Mouse (Mus musculus): ENCODE data around the gene Ankrd55.
A peak's percentile ranks its signal among the peaks of the same experiment; 100 is the strongest.
"Not testable (repeated sequence)": the region's sequence is repeated elsewhere in the genome, so short reads cannot be mapped to it uniquely, and the experiment has no call there.

Ankrd55 gene

GRCm38 (mm10) chr13:112293092-112293491, 4.8 kb downstream of the Ankrd55 start:
- no peak for DNase-seq (ENCODE audit: low read depth)

GRCm38 (mm10) chr13:112294446-112294845, 6.2 kb downstream of the Ankrd55 start:
- DNase-seq (ENCODE audit: low read depth) = no peak

GRCm38 (mm10) chr13:112297781-112298180, 9.5 kb downstream of the Ankrd55 start:
- no peak for DNase-seq (ENCODE audit: low read depth)

GRCm38 (mm10) chr13:112303429-112303828, 15.2 kb downstream of the Ankrd55 start:
- no peak for DNase-seq (ENCODE audit: low read depth)

GRCm38 (mm10) chr13:112308672-112309071, 20.4 kb downstream of the Ankrd55 start:
- no peak for DNase-seq (ENCODE audit: low read depth)

- not testable (repeated sequence) for DNase-seq (ENCODE audit: low read depth)
These were observed 23.4 kb downstream of the Ankrd55 start for GRCm38 (mm10) chr13:112311611-112312010.

GRCm38 (mm10) chr13:112315442-112315841, 27.2 kb downstream of the Ankrd55 start:
- no peak for DNase-seq (ENCODE audit: low read depth)

GRCm38 (mm10) chr13:112316622-112317482, 28.6 kb downstream of the Ankrd55 start:
- no peak for DNase-seq (ENCODE audit: low read depth)

GRCm38 (mm10) chr13:112318124-112318523, 29.9 kb downstream of the Ankrd55 start:
- no peak for DNase-seq (ENCODE audit: low read depth)

GRCm38 (mm10) chr13:112323591-112324266, 35.5 kb downstream of the Ankrd55 start:
- no peak for DNase-seq (ENCODE audit: low read depth)

GRCm38 (mm10) chr13:112325126-112325525, 36.9 kb downstream of the Ankrd55 start:
- peak; percentile 75 for DNase-seq (ENCODE audit: low read depth)

GRCm38 (mm10) chr13:112326403-112326802, 38.2 kb downstream of the Ankrd55 start:
- no peak for DNase-seq (ENCODE audit: low read depth)

- no peak for DNase-seq (ENCODE audit: low read depth)
These were observed 38.7 kb downstream of the Ankrd55 start for GRCm38 (mm10) chr13:112326977-112327376.

- no peak for DNase-seq (ENCODE audit: low read depth)
These were observed 39.3 kb downstream of the Ankrd55 start for GRCm38 (mm10) chr13:112327511-112327910.

GRCm38 (mm10) chr13:112330257-112330656, 42.0 kb downstream of the Ankrd55 start:
- no peak for DNase-seq (ENCODE audit: low read depth)

GRCm38 (mm10) chr13:112330919-112331681, 42.8 kb downstream of the Ankrd55 start:
- peak; percentile 69 for DNase-seq (ENCODE audit: low read depth)

- DNase-seq (ENCODE audit: low read depth) = no peak
These were observed 43.4 kb downstream of the Ankrd55 start for GRCm38 (mm10) chr13:112331682-112332061.

GRCm38 (mm10) chr13:112335531-112335930, 47.3 kb downstream of the Ankrd55 start:
- DNase-seq (ENCODE audit: low read depth) = peak; percentile 91

- DNase-seq (ENCODE audit: low read depth) = no peak
These were observed 48.9 kb downstream of the Ankrd55 start for GRCm38 (mm10) chr13:112337146-112337545.

GRCm38 (mm10) chr13:112340205-112340604, 52.0 kb downstream of the Ankrd55 start:
- DNase-seq (ENCODE audit: low read depth) = no peak

GRCm38 (mm10) chr13:112340761-112341160, 52.5 kb downstream of the Ankrd55 start:
- DNase-seq (ENCODE audit: low read depth) = no peak

GRCm38 (mm10) chr13:112342971-112343627, 54.8 kb downstream of the Ankrd55 start:
- DNase-seq (ENCODE audit: low read depth) = no peak

Data from fibroblast of lung, adult 2 months (primary cell).